Mouse (Mus musculus) midbrain, embryonic 14.5 days (tissue): ENCODE data around the gene Slc4a5. TPM values are rescaled to one million over a fixed set of nuclear protein-coding genes. Genes with fewer than 3 reads are reported as not detected.

ENCODE experiments used
- ATAC-seq: fragments of 200-750 bp; cut with Nextera tagmentation; 2 replicates; pipeline ENCODE4 v1.8.0; 2017; ENCODE audit warnings: moderate number of reproducible peaks, moderate library complexity; ENCODE audit not compliant: low FRiP score, low TSS enrichment
- DNase-seq: peaks from one replicate; pipeline ENCODE4 v3.0.0-alpha.2; 2015
- H3K27ac ChIP-seq: fragments of 300-500 bp; sonication (generic); replicated peaks from 2 replicates; pipeline ENCODE4 v1.5.1; 2014; ENCODE audit warnings: mild to moderate bottlenecking, low read depth, low read length, moderate library complexity
- H3K27me3 ChIP-seq: fragments of 300-500 bp; sonication (generic); 2 replicates; pipeline ENCODE4 v1.6.1; 2014; ENCODE audit warnings: low read length, control low read depth, mixed read lengths; ENCODE audit not compliant: control insufficient read depth, insufficient read depth
- H3K36me3 ChIP-seq: fragments of 300-500 bp; sonication (generic); 2 replicates; pipeline ENCODE4 v1.6.1; 2014; ENCODE audit warnings: low read length, control low read depth; ENCODE audit not compliant: control insufficient read depth, insufficient read depth
- H3K4me1 ChIP-seq: fragments of 300-500 bp; sonication (generic); 2 replicates; pipeline ENCODE4 v1.6.1; 2014; ENCODE audit warnings: mild to moderate bottlenecking, antibody characterized with exemption, low read length, control low read depth; ENCODE audit not compliant: control insufficient read depth, insufficient read depth
- H3K4me2 ChIP-seq: fragments of 300-500 bp; sonication (generic); 2 replicates; pipeline ENCODE4 v1.6.1; 2014; ENCODE audit warnings: mild to moderate bottlenecking, low read length, moderate library complexity
- H3K4me3 ChIP-seq: fragments of 300-500 bp; sonication (generic); replicated peaks from 2 replicates; pipeline ENCODE4 v1.5.1; 2014; ENCODE audit warnings: low read depth, low read length
- H3K9ac ChIP-seq: fragments of 300-500 bp; sonication (generic); replicated peaks from 2 replicates; pipeline ENCODE4 v1.6.1; 2014; ENCODE audit warnings: mild to moderate bottlenecking, low read length, moderate library complexity
- H3K9me3 ChIP-seq: fragments of 300-500 bp; sonication (generic); 2 replicates; pipeline ENCODE4 v1.6.1; 2016; ENCODE audit warnings: low read length, control low read depth, mixed read lengths; ENCODE audit not compliant: control insufficient read depth
- WGBS: fragments of 180-500 bp; shearing (Covaris S2); extraction: QIAGEN DNeasy Blood & Tissue Kit; methylation state at CpG from one replicate; pipeline ENCODE4 v1.1.7; 2014; 5-methylcytosine and 5-hydroxymethylcytosine counted together
- polyA plus RNA-seq: library from polyadenylated mRNA; unstranded; fragments of >200 nt; fragmentation: Nextera tagmentation; extraction: Ambion mirVana; gene quantifications from 2 replicates; pipeline ENCODE4 v1.2.1, GENCODE M21; 2014

Gene Slc4a5
- polyA plus RNA-seq, 1 experiment from 2014 or later, result 0.55 TPM

DNA sequence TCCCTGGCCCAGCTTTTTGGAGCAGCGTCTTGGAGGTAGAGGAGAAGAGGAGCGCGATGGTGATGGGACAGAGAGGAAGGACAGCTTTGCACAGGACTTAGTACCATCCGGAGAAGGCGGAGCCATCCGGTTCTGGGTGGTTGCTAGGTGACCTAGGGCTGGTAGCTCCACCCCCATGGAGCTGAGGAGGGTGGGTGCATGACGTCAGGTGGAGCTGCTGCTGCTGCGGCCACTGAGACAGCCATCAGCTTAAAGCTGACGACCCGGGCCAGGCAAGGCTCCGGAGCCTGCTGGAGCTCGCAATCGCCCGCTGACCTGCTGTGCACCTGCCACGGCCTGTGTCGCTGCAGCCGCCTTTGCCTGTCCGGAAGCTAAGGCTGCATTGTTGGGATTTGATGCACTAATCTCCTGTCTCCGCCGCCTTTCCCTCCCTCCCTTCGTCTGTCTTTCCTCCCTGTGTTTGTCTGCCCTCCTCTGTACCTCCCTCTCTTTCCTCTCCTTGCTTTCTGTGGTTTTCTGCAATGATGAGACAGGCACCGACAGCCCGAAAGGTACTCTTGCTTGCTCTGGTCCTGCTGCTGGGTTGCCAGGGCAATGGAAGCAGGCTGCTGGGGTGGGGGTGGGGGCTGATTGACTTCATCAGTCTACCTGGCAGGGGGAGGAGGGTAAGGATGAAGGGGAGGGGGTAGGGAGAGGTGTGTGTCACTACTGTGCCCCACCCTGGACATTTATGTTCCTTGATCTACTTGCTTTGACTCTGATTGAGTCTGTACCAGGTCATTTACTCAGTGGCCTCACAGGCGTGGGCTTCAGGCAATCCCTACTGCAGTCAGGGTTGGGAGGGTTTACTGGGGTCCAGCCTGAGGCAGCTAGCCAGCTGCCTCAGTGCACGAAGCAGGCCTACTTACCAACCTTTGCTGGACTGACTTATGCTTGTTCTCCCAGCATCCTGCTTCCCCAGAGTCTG, 33.5 kb upstream of the Slc4a5 start:
- ATAC-seq (peak; percentile 95), DNase-seq (peak; percentile 95)
- peaks cover 55% of the 10 kb centered on the region for H3K36me3 ChIP-seq
- H3K4me3 ChIP-seq, result peak overlapping the region; percentile 59
- no peaks in the 10 kb centered on the region for H3K27me3 ChIP-seq
- peak overlapping the region; percentile 81 for H3K9ac ChIP-seq
- no peaks in the 10 kb centered on the region for H3K9me3 ChIP-seq
- peak overlapping the region; percentile 57 for H3K4me2 ChIP-seq
- 3% methylated on average over 25 of the region's 25 CpGs for WGBS
- H3K27ac ChIP-seq, result peak overlapping the region; percentile 93
- peaks cover 24% of the 10 kb centered on the region for H3K4me1 ChIP-seq

DNA sequence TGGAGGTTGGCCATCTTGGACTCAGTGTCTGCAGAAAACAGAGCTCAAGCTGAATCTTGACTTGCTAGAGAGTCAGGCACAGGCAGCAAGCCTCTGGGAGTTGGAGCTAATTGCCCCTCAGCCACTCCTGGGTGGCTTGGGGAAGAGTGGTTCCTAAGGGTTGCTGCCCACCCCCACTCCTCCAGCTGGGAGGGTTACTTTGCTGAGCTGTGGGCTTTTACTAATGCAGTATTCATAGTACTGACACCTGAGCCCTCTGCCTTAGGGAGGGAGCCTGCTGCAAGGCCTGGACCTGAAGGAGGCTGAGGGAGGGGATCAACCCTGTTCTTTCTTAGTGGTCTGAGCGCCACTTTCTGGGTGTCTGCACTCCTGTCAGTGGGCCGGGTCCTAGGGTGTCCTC, 32.7 kb upstream of the Slc4a5 start:
- H3K4me3 ChIP-seq, result peak overlapping the region; percentile 59
- ATAC-seq (peak; percentile 0; the same call in 1 of the 2 replicates), DNase-seq (peak; percentile 18)
- H3K9ac ChIP-seq, result peak overlapping the region; percentile 81
- H3K4me2 ChIP-seq, result peak overlapping the region; percentile 57
- H3K27me3 ChIP-seq, result no peaks in the 10 kb centered on the region
- H3K9me3 ChIP-seq, result no peaks in the 10 kb centered on the region
- H3K36me3 ChIP-seq, result peaks cover 62% of the 10 kb centered on the region
- peak overlapping the region; percentile 93; the same call in 1 of the 2 replicates for H3K27ac ChIP-seq
- peaks cover 24% of the 10 kb centered on the region for H3K4me1 ChIP-seq
- 62% methylated on average over 2 of the region's 2 CpGs for WGBS

DNA sequence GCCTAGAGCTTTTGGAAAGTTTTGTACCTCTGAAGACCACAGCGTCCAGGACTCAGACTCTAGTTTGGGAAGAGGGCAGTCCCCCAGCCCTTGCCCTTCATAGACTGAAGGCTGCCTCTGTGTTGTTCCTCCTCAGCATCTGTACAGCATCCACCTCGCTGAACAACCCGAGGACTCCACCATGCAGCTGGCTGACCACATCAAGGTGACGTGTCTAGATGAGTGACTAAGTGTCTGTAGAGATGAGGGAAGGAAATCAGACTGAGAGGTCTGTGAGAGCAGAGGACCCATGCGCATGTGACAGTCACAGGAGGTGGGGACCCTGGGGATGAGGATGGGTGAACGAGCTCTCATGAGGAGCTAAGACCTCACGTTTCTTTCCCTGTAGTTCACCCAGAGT, 26.1 kb upstream of the Slc4a5 start:
- no peak overlapping the region for H3K4me3 ChIP-seq
- 91% methylated on average over 7 of the region's 7 CpGs for WGBS
- DNase-seq (no peak), ATAC-seq (no peak)
- no peaks in the 10 kb centered on the region for H3K4me1 ChIP-seq
- no peak overlapping the region for H3K9ac ChIP-seq
- H3K27me3 ChIP-seq, result no peaks in the 10 kb centered on the region
- no peaks in the 10 kb centered on the region for H3K9me3 ChIP-seq
- no peak overlapping the region for H3K27ac ChIP-seq
- H3K36me3 ChIP-seq, result peaks cover 99% of the 10 kb centered on the region
- no peak overlapping the region for H3K4me2 ChIP-seq

DNA sequence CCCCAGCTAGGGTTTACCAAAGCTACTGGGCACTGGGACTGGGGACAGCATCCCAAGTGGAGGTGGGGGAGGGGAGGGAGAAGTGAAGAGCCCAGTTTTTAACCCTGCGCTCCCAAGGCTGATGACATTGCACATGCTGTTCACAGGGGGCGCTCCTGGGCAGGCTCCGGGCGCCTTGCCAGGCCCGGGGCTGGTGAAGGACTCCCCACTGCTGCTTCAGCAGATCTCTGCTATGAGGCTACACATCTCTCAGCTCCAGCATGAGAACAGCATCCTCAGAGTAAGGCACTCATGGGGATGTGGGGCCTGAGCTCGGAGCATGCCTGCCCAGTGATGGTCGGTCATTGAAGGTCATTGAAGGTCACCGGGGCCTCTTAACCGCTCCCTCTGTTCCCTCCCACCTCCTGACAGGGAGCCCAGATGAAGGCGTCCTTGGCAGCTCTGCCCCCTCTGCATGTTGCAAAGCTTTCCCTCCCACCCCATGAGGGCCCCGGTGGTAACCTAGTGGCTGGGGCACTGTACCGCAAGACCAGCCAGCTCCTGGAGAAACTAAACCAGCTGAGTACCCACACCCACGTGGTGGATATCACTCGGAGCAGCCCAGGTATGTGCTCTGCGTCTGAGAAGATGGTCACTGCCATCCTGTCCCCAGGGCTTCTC, 22.2 kb upstream of the Slc4a5 start:
- no peaks in the 10 kb centered on the region for H3K27me3 ChIP-seq
- 0 out of 2 replicates have a peak overlapping the region, but pooled peaks have one; percentile 26 for H3K27ac ChIP-seq
- WGBS, result 44% methylated on average over 15 of the region's 15 CpGs
- H3K4me1 ChIP-seq, result no peaks in the 10 kb centered on the region
- H3K9me3 ChIP-seq, result no peaks in the 10 kb centered on the region
- ATAC-seq (peak; percentile 32; the same call in 1 of the 2 replicates), DNase-seq (peak; percentile 65)
- no peak overlapping the region for H3K4me2 ChIP-seq
- H3K36me3 ChIP-seq, result peaks cover 86% of the 10 kb centered on the region
- H3K9ac ChIP-seq, result no peak overlapping the region
- no peak overlapping the region for H3K4me3 ChIP-seq

DNA sequence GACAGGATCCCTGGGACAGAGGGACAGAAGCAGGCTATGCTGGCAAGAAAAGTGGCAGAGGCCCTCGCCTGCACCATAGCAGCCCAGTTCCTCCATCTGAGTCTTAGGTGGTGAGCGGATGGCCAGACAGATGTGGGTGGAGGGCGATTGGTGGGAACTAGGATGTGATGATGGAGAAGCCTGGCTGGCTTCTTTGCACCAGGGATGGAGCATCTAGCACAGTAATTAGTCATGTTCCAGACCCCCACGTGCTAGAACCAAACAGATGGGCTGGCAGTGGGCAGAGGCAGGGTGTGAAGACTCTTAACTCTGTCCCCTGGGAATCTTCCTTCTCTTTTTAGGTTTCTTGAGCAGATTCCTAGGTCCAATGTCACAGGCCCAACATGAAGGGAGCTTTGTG, 16.3 kb upstream of the Slc4a5 start:
- no peaks in the 10 kb centered on the region for H3K27me3 ChIP-seq
- no peak overlapping the region for H3K27ac ChIP-seq
- ATAC-seq (no peak), DNase-seq (no peak)
- H3K4me3 ChIP-seq, result no peak overlapping the region
- no peak overlapping the region for H3K9ac ChIP-seq
- H3K4me1 ChIP-seq, result no peaks in the 10 kb centered on the region
- H3K4me2 ChIP-seq, result no peak overlapping the region
- H3K9me3 ChIP-seq, result no peaks in the 10 kb centered on the region
- WGBS, result 94% methylated on average over 4 of the region's 4 CpGs
- peaks cover 28% of the 10 kb centered on the region for H3K36me3 ChIP-seq

- Histone ChIP-seq H3K27ac (no peak overlapping the region), H3K4me3 (no peak overlapping the region), H3K36me3 (peaks cover 7% of the 10 kb centered on the region), H3K9me3 (no peaks in the 10 kb centered on the region), H3K9ac (no peak overlapping the region), H3K4me2 (no peak overlapping the region), H3K4me1 (no peaks in the 10 kb centered on the region), H3K27me3 (no peaks in the 10 kb centered on the region)
- DNase-seq (no peak), ATAC-seq (no peak)
- WGBS, result 95% methylated on average over 3 of the region's 3 CpGs
These were observed 13.8 kb upstream of the Slc4a5 start for GRCm38 (mm10) chr6:83205851-83206250.

DNA sequence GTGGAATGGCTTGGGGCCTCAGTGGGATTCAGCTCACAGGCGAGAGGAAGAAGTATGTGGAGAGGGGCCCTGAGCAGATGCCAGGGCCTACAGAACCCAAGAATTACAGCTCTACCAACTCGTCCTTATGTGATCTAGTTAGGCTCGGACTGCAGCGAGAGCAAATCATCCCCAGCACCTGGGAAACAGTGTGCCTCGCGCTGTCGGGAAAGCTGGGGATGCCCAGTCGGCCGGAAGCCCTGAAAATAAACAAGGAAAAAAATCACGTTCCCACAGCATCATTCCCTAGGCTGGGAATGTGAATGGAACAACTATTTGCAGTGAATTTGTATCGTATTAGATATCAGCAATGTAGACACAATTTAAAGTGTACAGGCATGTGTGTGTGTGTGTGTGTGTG, 13.3 kb upstream of the Slc4a5 start:
- 78% methylated on average over 11 of the region's 11 CpGs for WGBS
- no peak overlapping the region for H3K4me2 ChIP-seq
- H3K36me3 ChIP-seq, result 0 out of 2 replicates have a peak, but pooled peaks cover 2% of the 10 kb centered on the region
- ATAC-seq, result no peak
- no peak overlapping the region for H3K9ac ChIP-seq
- H3K4me3 ChIP-seq, result no peak overlapping the region
- no peaks in the 10 kb centered on the region for H3K9me3 ChIP-seq
- H3K4me1 ChIP-seq, result 0 out of 2 replicates have a peak, but pooled peaks cover under 1% of the 10 kb centered on the region
- no peak overlapping the region for H3K27ac ChIP-seq
- H3K27me3 ChIP-seq, result no peaks in the 10 kb centered on the region
- no peak for DNase-seq

GRCm38 (mm10) chr6:83207361-83208049, 12.1 kb upstream of the Slc4a5 start:
- WGBS, result 68% methylated on average over 9 of the region's 9 CpGs
- Histone ChIP-seq H3K9ac (no peak overlapping the region), H3K27me3 (no peaks in the 10 kb centered on the region), H3K36me3 (no peaks in the 10 kb centered on the region), H3K27ac (no peak overlapping the region), H3K4me3 (no peak overlapping the region), H3K9me3 (no peaks in the 10 kb centered on the region), H3K4me2 (no peak overlapping the region), H3K4me1 (peaks cover 5% of the 10 kb centered on the region; the same call in 1 of the 2 replicates)
- ATAC-seq, result no peak
- no peak for DNase-seq
